Mouse (Mus musculus) brain, embryonic 14.5 days (tissue): Measurements from ENCODE around the gene Akap9.

Source experiments
- CTCF ChIP-seq: fragments of 200-500 bp; IDR thresholded peaks from 2 replicates; pipeline ENCODE4 v1.5.1; 2012; ENCODE audit warnings: inconsistent platforms, mild to moderate bottlenecking, moderate library complexity, borderline replicate concordance; ENCODE audit not compliant: insufficient read depth, insufficient read length; ENCODE audit errors: extremely low read depth
- POLR2A ChIP-seq: fragments of 200-500 bp; IDR thresholded peaks from 2 replicates; pipeline ENCODE4 v1.6.1; 2012; ENCODE audit warnings: mild to moderate bottlenecking, inconsistent platforms, borderline replicate concordance; ENCODE audit not compliant: poor library complexity, insufficient read depth, insufficient read length, severe bottlenecking; ENCODE audit errors: extremely low read depth

- TF ChIP-seq POLR2A (no peak), CTCF (no peak)
Measured at GRCm38 (mm10) chr5:4028486-4029173, 100.8 kb downstream of the Akap9 start.
